Mouse (Mus musculus): ENCODE measurements around the gene Olfr510.
"Not testable (repeated sequence)": the region's sequence is repeated elsewhere in the genome, so short reads cannot be mapped to it uniquely, and the experiment has no call there.

Gene Olfr510

DNA sequence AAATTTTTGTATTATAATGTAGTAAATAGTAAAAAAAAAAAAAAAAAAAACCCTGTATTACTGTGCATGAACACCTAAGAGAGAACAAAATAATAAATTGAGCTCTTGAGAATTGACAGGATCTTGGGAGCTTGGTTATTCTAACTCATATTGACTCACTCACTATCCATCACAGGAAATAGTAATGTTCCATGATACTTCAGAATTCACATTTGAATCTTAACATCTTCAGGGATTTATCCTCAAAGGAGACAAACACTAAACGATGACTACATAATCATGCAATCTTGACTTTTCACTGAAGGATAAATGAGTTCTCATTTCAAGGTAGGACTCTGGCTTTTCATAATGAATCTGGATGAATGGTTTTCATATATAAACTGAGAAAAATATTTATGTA is at the start of gene Olfr510:
Gene Olfr510, plus strand, starts transcription at position 301 of the 400 bp plus-strand sequence.
- no peak for DNase-seq

DNA sequence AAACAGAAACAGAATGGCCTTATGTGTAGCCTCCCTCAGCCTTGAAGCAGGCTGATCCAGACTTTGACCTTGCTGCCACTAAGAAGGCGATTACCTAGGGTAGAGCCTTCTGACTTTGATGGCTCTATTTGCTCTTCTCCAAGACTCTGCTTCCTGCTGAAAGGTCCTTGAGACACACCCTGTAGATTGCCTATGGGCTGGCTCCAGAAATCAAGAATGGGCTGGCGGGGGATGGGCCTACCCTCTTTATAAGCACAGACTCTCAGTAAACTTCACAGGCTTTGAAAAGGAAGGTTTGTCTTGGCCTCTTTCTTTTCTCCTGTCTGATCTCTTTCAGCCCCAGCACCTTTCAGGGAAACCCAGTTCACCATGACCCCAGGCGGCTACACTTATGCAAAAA is 49.4 kb upstream of the Olfr510 start:
- not testable (repeated sequence) for DNase-seq

DNA sequence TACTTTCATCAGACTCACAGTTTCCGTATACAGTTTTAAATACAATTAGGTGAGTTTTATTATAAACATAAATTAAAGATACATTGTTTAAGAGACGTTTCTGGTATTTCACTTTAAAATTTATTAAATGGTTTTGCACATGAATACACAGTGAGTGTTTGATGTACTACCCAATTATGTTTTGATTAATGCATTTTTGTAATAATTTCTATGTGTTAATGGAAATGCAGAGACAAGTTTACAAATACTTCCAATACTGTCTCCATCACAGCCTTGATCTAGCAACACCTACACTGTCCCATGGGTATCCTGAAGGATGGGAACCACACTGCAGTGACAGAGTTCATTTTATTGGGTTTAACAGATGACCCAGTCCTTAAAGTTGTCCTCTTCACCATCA is 44.7 kb upstream of the Olfr510 start, which contains the start of gene Olfr507:
Gene Olfr507, plus strand, starts transcription at position 301 of the 400 bp plus-strand sequence.
- DNase-seq = no peak

DNA sequence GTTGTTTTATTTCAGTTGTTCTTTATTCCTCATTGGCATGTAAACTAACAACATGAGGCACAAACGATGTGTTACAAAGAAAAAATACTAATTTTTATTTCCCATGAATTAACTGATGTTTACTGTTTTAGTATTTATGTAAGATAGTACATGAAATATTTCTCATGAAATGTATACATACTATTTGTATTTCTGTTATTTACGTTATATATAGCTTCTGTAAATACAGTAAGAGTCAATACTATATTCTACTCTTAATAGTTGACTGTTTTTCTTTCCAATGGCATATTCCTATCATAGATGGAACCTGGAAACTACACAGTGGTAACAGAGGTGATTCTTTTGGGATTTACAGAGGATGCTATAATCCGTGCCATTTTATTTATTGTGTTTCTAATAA is 36.5 kb upstream of the Olfr510 start, which contains the start of gene Olfr508:
Gene Olfr508, plus strand, starts transcription at position 301 of the 400 bp plus-strand sequence.
- no peak for DNase-seq

DNA sequence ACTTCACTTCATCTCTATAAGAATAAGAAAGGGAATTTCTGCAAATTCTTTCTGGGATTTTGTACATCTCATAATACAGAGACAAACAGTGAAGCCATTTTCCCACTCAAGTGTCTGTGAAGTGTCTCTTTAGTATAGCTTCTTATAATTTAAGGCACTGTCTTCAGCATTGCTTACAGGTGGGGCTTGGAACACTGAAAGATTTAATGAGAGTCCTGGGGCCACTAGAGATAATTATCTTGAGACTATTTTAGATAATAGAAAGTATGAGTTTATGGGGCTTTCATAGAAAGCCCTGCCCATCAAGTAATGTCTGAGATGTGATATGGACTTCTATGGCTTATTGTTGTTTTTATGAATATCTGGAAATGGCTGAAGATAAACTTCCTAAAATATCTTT is 14.4 kb upstream of the Olfr510 start, which contains the start of gene Olfr509:
Gene Olfr509, minus strand, starts transcription at position 101 of the 400 bp plus-strand sequence.
- no peak for DNase-seq

DNA sequence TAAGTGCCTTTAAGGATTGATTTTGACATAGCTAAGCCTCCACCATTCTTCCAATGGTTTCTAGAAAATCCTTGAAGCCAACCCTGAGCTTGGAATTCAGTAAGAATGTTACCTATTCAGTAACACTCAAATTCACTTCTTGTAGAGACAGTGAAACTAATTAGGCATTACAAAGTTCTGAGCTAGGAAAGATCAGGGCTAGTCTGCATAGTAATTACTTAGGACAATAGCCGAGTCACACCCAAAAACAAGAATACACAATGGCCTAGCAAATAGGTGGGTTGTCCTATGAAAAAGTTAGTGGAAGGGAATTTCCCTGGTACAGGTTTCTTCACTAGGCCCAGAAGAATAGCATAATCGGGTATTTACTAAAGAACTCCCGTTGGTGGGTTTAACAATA is 3.8 kb upstream of the Olfr510 start:
- no peak for DNase-seq

DNA sequence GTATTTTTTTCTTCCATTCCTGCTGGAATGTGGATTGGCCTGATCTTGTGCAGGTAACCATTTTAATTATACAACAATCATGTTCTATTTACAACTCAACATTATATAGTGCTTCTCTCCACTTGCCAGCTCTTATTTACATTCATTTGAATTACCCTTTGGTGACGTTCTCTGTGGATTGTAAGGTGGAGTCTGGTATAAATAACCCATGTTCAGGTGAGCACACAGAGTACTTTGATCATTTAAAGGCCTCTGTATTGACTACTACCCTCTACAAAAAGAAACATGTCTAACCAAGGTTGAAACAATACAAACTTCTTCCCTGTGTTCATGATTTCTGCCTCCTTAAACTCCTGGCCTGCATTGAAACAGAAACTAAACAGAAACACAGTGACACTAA is 4.8 kb downstream of the Olfr510 start:
- no peak for DNase-seq

DNA sequence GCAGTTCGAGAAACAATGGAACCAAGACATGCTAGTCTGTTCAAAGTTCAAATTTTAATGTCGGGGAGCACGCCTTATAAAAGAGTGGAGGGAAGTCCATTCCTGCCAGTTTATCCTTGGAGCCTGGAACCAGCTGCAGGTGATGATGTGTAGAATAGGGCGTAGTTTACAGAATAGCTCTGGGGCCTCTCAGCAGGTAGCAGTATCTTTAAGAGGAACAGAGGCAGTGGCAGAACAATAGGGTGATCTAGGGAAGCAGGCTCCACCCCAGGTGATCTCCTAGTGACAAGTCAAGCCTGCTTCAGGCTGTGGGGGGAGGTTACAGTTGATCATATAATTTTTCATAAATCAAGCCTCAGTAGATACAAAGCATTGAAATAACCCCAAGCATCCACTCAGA is 12.7 kb downstream of the Olfr510 start:
- no peak for DNase-seq

DNA sequence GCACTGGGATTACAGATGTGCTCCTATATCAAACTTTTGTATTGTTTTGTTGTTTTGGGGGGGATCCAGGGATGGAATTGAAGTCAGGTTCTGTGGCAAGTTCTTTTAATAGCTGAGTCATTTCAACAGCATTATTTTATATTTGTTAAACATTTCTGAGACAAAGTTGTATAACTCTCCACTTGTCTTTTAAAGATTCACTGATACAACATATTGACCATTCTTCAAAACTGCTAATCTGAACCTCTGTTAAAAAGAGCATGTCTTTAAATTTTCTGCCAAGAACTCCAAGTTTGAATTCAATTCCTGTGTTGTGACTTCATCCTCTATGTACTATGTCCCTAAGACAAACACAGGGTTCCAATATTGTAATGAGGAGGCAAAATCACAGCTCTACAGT is 46.8 kb downstream of the Olfr510 start, which contains the start of gene Olfr512:
Gene Olfr512, plus strand, starts transcription at position 301 of the 400 bp plus-strand sequence.
- DNase-seq = no peak
